Mouse (Mus musculus) midbrain, postnatal 0 days (tissue): ENCODE measurements around the gene B3galt4. TPM values are rescaled to one million over a fixed set of nuclear protein-coding genes. Genes with fewer than 3 reads are reported as not detected.

ENCODE experiments used
- ATAC-seq: fragments of 200-750 bp; cut with Nextera tagmentation; 2 replicates; pipeline ENCODE4 v1.8.0; 2017; ENCODE audit warnings: moderate number of reproducible peaks, mild to moderate bottlenecking, moderate TSS enrichment, moderate library complexity; ENCODE audit not compliant: low FRiP score
- DNase-seq: peaks from one replicate; pipeline ENCODE4 v3.0.0-alpha.2; 2015; ENCODE audit warnings: low spot score
- H3K27ac ChIP-seq: fragments of 300-500 bp; sonication (generic); 2 replicates; pipeline ENCODE4 v1.5.1; 2014; ENCODE audit warnings: low read depth, mild to moderate bottlenecking, low read length, mixed read lengths
- H3K27me3 ChIP-seq: fragments of 300-500 bp; sonication (generic); 2 replicates; pipeline ENCODE4 v1.6.1; 2014; ENCODE audit warnings: low read length, control low read depth, mixed read lengths; ENCODE audit not compliant: insufficient read depth
- H3K36me3 ChIP-seq: fragments of 300-500 bp; sonication (generic); 2 replicates; pipeline ENCODE4 v1.6.1; 2014; ENCODE audit warnings: low read length, control low read depth, mixed read lengths; ENCODE audit not compliant: insufficient read depth
- H3K4me1 ChIP-seq: fragments of 300-500 bp; sonication (generic); 2 replicates; pipeline ENCODE4 v1.6.1; 2014; ENCODE audit warnings: mild to moderate bottlenecking, control low read depth, antibody characterized with exemption, low read length, mixed read lengths; ENCODE audit not compliant: insufficient read depth
- H3K4me2 ChIP-seq: fragments of 300-500 bp; sonication (generic); 2 replicates; pipeline ENCODE4 v1.6.1; 2014; ENCODE audit warnings: low read depth, mild to moderate bottlenecking, low read length, mixed read lengths; ENCODE audit not compliant: poor library complexity, severe bottlenecking
- H3K4me3 ChIP-seq: fragments of 300-500 bp; sonication (generic); 2 replicates; pipeline ENCODE4 v1.5.1; 2014; ENCODE audit warnings: low read depth, mild to moderate bottlenecking, low read length, moderate library complexity
- H3K9ac ChIP-seq: fragments of 300-500 bp; sonication (generic); replicated peaks from 2 replicates; pipeline ENCODE4 v1.6.1; 2014; ENCODE audit warnings: mild to moderate bottlenecking, low read length, moderate library complexity, mixed read lengths; ENCODE audit not compliant: poor library complexity, severe bottlenecking
- H3K9me3 ChIP-seq: fragments of 300-500 bp; sonication (generic); 2 replicates; pipeline ENCODE4 v1.6.1; 2016; ENCODE audit warnings: low read length, control low read depth
- CTCF ChIP-seq: IDR thresholded peaks from 2 replicates; pipeline ENCODE4 v1.5.1; 2016; ENCODE audit warnings: antibody characterized with exemption, mild to moderate bottlenecking
- WGBS: fragments of 180-500 bp; shearing (Covaris S2); extraction: QIAGEN DNeasy Blood & Tissue Kit; methylation state at CpG from one replicate; pipeline ENCODE4 v1.1.7; 2014; 5-methylcytosine and 5-hydroxymethylcytosine counted together
- polyA plus RNA-seq: library from polyadenylated mRNA; unstranded; fragments of >200 nt; fragmentation: Nextera tagmentation; extraction: Ambion mirVana; gene quantifications from 2 replicates; pipeline ENCODE4 v1.2.1, GENCODE M21; 2015
- total RNA-seq: library from RNA; depleted of rRNA; stranded (reverse); fragments of >200 nt; gene quantifications from 2 replicates; pipeline ENCODE4 v1.2.3, GENCODE M21; 2014

Gene B3galt4
- total and polyA plus RNA-seq, 2 experiments from 2014 or later: 11.1 to 14.1 TPM

DNA sequence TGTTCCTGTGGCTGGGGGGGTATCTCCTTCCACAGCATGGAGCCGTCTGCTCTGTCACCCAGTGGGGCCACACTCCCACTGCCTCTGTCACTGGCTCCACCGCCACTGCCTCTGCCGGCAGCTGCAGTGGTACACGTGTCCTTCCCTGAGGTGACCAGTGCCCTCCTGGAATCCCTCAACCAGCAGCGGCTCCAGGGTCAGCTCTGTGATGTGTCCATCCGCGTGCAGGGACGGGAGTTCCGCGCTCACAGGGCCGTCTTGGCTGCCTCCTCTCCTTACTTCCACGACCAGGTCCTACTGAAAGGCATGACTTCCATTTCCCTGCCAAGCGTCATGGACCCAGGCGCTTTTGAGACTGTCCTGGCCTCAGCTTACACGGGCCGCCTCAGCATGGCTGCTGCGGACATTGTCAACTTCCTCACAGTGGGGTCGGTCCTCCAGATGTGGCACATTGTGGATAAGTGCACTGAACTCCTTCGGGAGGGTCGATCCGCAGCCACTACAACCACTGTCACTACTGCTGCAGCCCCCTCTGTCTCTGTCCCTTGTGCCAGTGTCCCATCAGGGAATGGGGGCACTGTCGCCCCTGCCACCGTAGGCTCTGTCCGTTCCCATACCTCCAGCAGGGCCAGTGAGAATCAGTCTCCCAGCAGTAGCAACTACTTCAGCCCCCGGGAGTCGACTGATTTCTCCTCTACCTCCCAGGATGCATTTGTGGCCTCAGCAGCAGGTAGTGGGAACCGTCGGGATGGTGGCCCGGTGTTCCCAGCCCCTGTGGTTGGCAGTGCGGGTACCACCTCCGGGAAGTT lies 34.2 kb downstream of the B3galt4 start:
- no peak for ATAC-seq
- no peak for TF ChIP-seq CTCF
- Histone ChIP-seq H3K27me3 (no peaks in the 10 kb centered on the region), H3K4me1 (no peaks in the 10 kb centered on the region), H3K9ac (no peak overlapping the region), H3K36me3 (peaks cover 17% of the 10 kb centered on the region), H3K27ac (no peak overlapping the region), H3K4me3 (peak overlapping the region; percentile 54), H3K9me3 (no peaks in the 10 kb centered on the region), H3K4me2 (peak overlapping the region; percentile 69)
- 70% methylated on average over 31 of the region's 31 CpGs for WGBS
- DNase-seq: no peak

DNA sequence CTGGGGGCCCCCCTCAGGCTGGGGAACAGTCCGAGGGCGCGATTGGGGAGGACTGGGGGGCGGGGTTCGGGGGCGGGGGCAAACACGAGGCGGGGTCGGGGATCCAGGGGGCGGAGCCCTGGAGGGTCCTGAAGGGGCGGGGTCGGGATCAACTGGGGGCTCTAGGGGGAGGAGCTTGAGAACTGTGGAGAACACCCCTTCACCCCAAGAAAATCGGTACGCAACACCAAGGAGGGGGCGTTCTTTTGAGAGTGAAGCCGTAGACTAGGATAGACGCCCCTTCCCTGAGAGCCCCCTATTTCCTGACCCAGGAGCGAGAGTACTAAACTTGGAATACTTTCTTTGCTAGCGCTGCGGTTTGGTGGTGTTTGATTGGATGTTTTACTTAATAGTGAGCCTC lies 35.0 kb downstream of the B3galt4 start:
- Histone ChIP-seq H3K4me3 (peak overlapping the region; percentile 54), H3K4me2 (peak overlapping the region; percentile 69), H3K36me3 (peaks cover 25% of the 10 kb centered on the region), H3K27ac (peak overlapping the region; percentile 59; the same call in 1 of the 2 replicates), H3K9ac (peak overlapping the region; percentile 67), H3K27me3 (no peaks in the 10 kb centered on the region), H3K9me3 (no peaks in the 10 kb centered on the region), H3K4me1 (no peaks in the 10 kb centered on the region)
- under 1% methylated on average over 10 of the region's 20 CpGs for WGBS
- ATAC-seq (peak; percentile 6), DNase-seq (peak; percentile 64)
- no peak for TF ChIP-seq CTCF

DNA sequence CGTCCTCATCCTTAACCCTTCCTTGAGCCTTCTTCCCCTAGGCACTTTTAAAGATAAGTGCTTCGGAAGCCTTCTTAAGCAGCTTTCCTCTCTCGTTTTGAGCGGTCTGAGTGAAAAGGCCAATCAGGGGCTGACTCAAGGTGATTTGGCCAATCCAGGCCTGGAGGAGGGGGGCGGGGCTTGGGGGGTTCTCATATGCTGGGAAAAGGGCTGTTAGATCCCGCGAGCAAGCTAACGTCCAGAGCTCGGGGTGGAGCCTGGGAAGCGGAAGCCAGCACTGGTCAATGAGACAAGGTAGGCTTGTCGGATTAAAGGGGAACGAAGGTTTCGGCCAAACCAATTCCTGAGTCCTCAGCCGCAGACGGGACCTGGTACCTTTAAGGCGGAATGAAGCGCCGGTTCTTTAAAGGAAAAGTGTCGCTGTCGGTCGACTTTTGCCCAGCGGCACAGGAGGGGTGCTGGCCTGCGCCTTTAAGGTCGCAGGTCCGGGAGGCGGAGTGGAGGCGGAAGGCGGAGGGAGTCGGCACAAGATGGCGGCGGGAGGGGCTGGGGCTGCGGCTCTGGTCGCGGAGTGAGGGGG lies 35.5 kb downstream of the B3galt4 start, which contains the start of the genes Tapbp and Zbtb22:
TSS of gene Tapbp (plus strand) at position 229 of the 580 bp plus-strand sequence.
TSS of gene Zbtb22 (plus strand) at position 234 of the 580 bp plus-strand sequence.
- Histone ChIP-seq H3K4me3 (peak within 1 kb of the TSS; percentile 54), H3K9ac (peak within 1 kb of the TSS; percentile 67), H3K27me3 (no peaks in the 10 kb centered on the region), H3K27ac (peak within 1 kb of the TSS; percentile 59), H3K9me3 (no peaks in the 10 kb centered on the region), H3K36me3 (peaks cover 27% of the 10 kb centered on the region), H3K4me1 (no peaks in the 10 kb centered on the region), H3K4me2 (peak within 1 kb of the TSS; percentile 69)
- DNase-seq: peak; percentile 99
- TF ChIP-seq CTCF: no peak
- 1% methylated on average over 30 of the region's 34 CpGs for WGBS
- ATAC-seq: peak; percentile 91

DNA sequence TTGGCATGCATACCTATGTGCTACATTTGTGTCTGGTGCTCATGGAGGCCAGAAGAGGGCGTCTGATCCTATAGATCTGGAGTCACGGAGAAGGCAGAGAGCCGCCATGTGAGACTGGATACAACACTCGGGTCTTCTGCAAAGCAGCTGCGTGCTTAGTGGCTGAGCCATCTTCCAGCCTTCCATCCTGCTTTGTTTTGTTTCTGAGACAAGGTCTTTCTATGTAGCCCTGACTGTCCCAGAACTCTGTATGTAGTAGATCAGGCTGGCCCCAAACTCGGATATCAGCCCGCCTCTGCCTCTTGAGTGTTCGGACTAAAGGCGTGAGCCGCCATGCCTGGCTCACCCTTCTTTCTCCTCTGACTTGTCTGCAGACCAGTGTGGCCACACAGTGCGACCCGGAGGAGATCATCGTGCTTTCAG lies 36.3 kb downstream of the B3galt4 start:
- Histone ChIP-seq H3K4me3 (peak overlapping the region; percentile 54; the same call in 1 of the 2 replicates), H3K9me3 (no peaks in the 10 kb centered on the region), H3K27ac (no peak overlapping the region), H3K4me1 (peaks cover 5% of the 10 kb centered on the region; the same call in 1 of the 2 replicates), H3K4me2 (0 out of 2 replicates have a peak overlapping the region, but pooled peaks have one; percentile 69), H3K36me3 (peaks cover 27% of the 10 kb centered on the region), H3K27me3 (no peaks in the 10 kb centered on the region), H3K9ac (no peak overlapping the region)
- ATAC-seq (no peak), DNase-seq (no peak)
- TF ChIP-seq CTCF: peak; percentile 35
- WGBS: 66% methylated on average over 13 of the region's 13 CpGs

DNA sequence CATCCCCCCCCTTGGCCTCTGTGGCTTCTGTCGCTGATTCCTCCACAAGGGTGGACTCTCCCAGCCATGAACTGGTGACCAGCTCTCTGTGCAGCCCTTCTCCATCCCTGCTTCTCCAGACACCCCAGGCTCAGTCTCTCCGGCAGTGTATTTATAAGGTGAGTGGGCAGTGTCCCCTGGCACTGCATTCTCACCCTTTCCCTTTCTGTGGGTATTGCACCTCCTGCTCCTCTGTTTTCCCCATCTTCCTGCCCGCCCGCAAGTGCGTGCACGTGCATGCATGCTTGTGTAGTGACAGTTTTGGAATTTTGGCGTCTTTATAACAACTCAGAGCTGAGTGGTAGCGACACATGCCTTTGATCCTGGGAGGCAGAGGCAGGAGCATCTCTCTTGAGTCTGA lies 37.4 kb downstream of the B3galt4 start:
- 99% methylated on average over 8 of the region's 8 CpGs for WGBS
- no peak overlapping the region for H3K4me3 ChIP-seq

DNA sequence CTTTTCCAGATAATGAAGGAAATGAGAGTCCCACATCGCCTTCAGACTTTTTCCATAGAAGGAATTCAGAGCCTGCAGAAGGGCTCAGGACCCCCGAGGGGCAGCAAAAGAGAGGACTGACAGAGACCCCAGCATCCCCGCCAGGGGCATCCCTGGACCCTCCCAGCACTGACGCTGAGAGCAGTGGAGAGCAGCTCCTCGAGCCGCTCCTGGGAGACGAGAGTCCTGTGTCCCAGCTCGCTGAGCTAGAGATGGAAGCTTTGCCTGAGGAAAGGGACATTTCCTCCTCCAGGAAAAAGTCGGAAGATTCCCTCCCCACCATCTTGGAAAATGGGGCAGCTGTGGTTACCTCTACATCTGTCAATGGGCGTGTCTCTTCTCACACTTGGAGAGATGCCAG lies 38.0 kb downstream of the B3galt4 start:
- Histone ChIP-seq H3K4me2 (no peak overlapping the region), H3K27me3 (no peaks in the 10 kb centered on the region), H3K9ac (no peak overlapping the region), H3K4me1 (peaks cover 5% of the 10 kb centered on the region; the same call in 1 of the 2 replicates), H3K36me3 (peaks cover 27% of the 10 kb centered on the region), H3K9me3 (no peaks in the 10 kb centered on the region), H3K27ac (no peak overlapping the region), H3K4me3 (no peak overlapping the region)
- no peak for TF ChIP-seq CTCF
- no peak for ATAC-seq
- DNase-seq: no peak
- 92% methylated on average over 10 of the region's 10 CpGs for WGBS

More for the DNA sequence above, 37.4 kb downstream of the B3galt4 start:
- Histone ChIP-seq H3K4me2 (no peak overlapping the region), H3K9ac (no peak overlapping the region), H3K9me3 (no peaks in the 10 kb centered on the region), H3K27ac (no peak overlapping the region), H3K36me3 (peaks cover 27% of the 10 kb centered on the region), H3K27me3 (no peaks in the 10 kb centered on the region), H3K4me1 (peaks cover 5% of the 10 kb centered on the region; the same call in 1 of the 2 replicates)
- no peak for TF ChIP-seq CTCF
- no peak for ATAC-seq
- no peak for DNase-seq
